20 mouse cellular contexts compared by ENCODE assay signal in genomic region chr10:111163025-111163424, GRCm38 (mm10). TPM values are rescaled to one million over a fixed set of nuclear protein-coding genes. Genes with fewer than 3 reads are reported as not detected.
DNase-seq lines count a peak whose midpoint lies in the region; ATAC-seq and TF ChIP-seq lines count a peak whose summit lies in the region.
"Had no signal": no experiment of that assay in that cellular context is flagged by ENCODE, and none has a peak within 500 bp of the region (broad histone marks: within the 10 kb centered on the region; RNA-seq: fewer than 3 reads in every experiment).

No protein-coding gene starts in this region.

- peaks cover 17% of the 10 kb centered on the region for H3K4me1 ChIP-seq in heart, embryonic 16.5 days (ENCODE audit: control insufficient read depth, insufficient read depth, low read length)
- H3K4me1 ChIP-seq in lung, postnatal 0 days (ENCODE audit: insufficient read depth, low read depth, low read length) = 0 out of 2 replicates have a peak, but pooled peaks cover 5% of the 10 kb centered on the region

- ATAC-seq in heart, embryonic 16.5 days (replicated peaks; ENCODE audit: extremely low read depth, insufficient read depth, low FRiP score) = no peak
- ATAC-seq in lung, postnatal 0 days = no peak
- ATAC-seq: activated CD4-positive, CD25-positive, alpha-beta regulatory T cell, adult 4 months; forebrain, embryonic 16.5 days; Patski had no signal

- 37% methylated on average over 3 of the region's 3 CpGs for WGBS in heart, embryonic 16.5 days
- WGBS in lung, postnatal 0 days = 57% methylated on average over 3 of the region's 3 CpGs

- peak overlapping the region; percentile 97 for H3K27ac ChIP-seq in heart, embryonic 16.5 days (ENCODE audit: low read length)
- peak overlapping the region; percentile 40; the same call in 1 of the 2 replicates for H3K27ac ChIP-seq in lung, postnatal 0 days (ENCODE audit: low read length)
- H3K27ac ChIP-seq: embryonic facial prominence, embryonic 13.5 days; limb, embryonic 12.5 days had no signal

- peak; percentile 25 for DNase-seq in cerebellum, adult 9-10 months
- no peak for DNase-seq in cerebellum, adult 11 months
- no peak for DNase-seq in heart, postnatal 10 days
- no peak for DNase-seq in lung, postnatal 0 days (ENCODE audit: low spot score)
- no peak for DNase-seq in lung, postnatal 25 days (ENCODE audit: low spot score)
- no peak for DNase-seq in urinary bladder, postnatal 25 days (ENCODE audit: low spot score)
- DNase-seq: adrenal gland, postnatal 25 days; cerebellum, adult 9-11 months; heart, postnatal 36 days; kidney, adult 18-20 months; kidney, postnatal 10 days; lung, adult 18-20 months; right cerebral cortex, adult 18-20 months had no signal

- no peaks in the 10 kb centered on the region for H3K27me3 ChIP-seq in heart, embryonic 16.5 days (ENCODE audit: control insufficient read depth, insufficient read depth, low read length)
- H3K27me3 ChIP-seq in lung, postnatal 0 days (replicated peaks; ENCODE audit: insufficient read depth, low read length) = no peaks in the 10 kb centered on the region
- H3K27me3 ChIP-seq in myocyte (ENCODE audit: control insufficient read depth, insufficient read depth, insufficient read length) = no peaks in the 10 kb centered on the region
- H3K27me3 ChIP-seq: embryonic facial prominence, embryonic 13.5 days; limb, embryonic 12.5 days; Patski had no signal

- no peaks in the 10 kb centered on the region for H3K36me3 ChIP-seq in heart, embryonic 16.5 days (ENCODE audit: control insufficient read depth, insufficient read depth)
- H3K36me3 ChIP-seq in lung, postnatal 0 days (ENCODE audit: insufficient read depth, low read length) = no peaks in the 10 kb centered on the region
- H3K36me3 ChIP-seq in myocyte (ENCODE audit: control insufficient read depth, insufficient read depth) = no peaks in the 10 kb centered on the region
- H3K36me3 ChIP-seq: embryonic facial prominence, embryonic 13.5 days; limb, embryonic 12.5 days had no signal

- H3K4me3 ChIP-seq in heart, embryonic 16.5 days (ENCODE audit: low read length) = no peak overlapping the region
- H3K4me3 ChIP-seq in lung, postnatal 0 days (ENCODE audit: low read depth, low read length) = no peak overlapping the region
- no peak overlapping the region for H3K4me3 ChIP-seq in myocyte
- H3K4me3 ChIP-seq: embryonic facial prominence, embryonic 13.5 days; limb, embryonic 12.5 days had no signal

- TF ChIP-seq CTCF in lung, postnatal 0 days (IDR thresholded peaks at IDR 0.05) = no peak

- no peak overlapping the region for H3ac ChIP-seq in myocyte (ENCODE audit: control insufficient read depth, insufficient read length)

- H3K79me2 ChIP-seq in myocyte (ENCODE audit: control insufficient read depth, insufficient read depth) = peaks cover 25% of the 10 kb centered on the region

- H3K4me2 ChIP-seq in heart, embryonic 16.5 days (ENCODE audit: low read depth, low read length) = no peak overlapping the region
- H3K4me2 ChIP-seq in lung, postnatal 0 days (replicated peaks; ENCODE audit: low read depth, low read length) = no peak overlapping the region
- peak overlapping the region; percentile 76 for H3K4me2 ChIP-seq in myocyte (ENCODE audit: low read depth)
- H3K4me2 ChIP-seq: embryonic facial prominence, embryonic 13.5 days; limb, embryonic 12.5 days had no signal

- intact Hi-C loops in heart, postnatal 10 days (cut with DNase I) = loop anchor here (5.0 kb wide), 1 partner anchor 176 kb away; no protein-coding TSS in a partner anchor

- TF ChIP-seq POLR2A in myocyte (IDR thresholded peaks at IDR 0.05; ENCODE audit: insufficient read length, low read depth) = no peak

- no peaks in the 10 kb centered on the region for H3K9me3 ChIP-seq in heart, embryonic 16.5 days (replicated peaks; ENCODE audit: control insufficient read depth, low read length)
- H3K9me3 ChIP-seq in lung, postnatal 0 days (ENCODE audit: low read length) = no peaks in the 10 kb centered on the region
- H3K9me3 ChIP-seq: embryonic facial prominence, embryonic 13.5 days; limb, embryonic 12.5 days had no signal

- TF ChIP-seq EP300 in lung, postnatal 0 days (IDR thresholded peaks at IDR 0.05) = no peak

- H3K9ac ChIP-seq in heart, embryonic 16.5 days (ENCODE audit: low read length) = no peak overlapping the region
- no peak overlapping the region for H3K9ac ChIP-seq in lung, postnatal 0 days (replicated peaks; ENCODE audit: low read depth)
- H3K9ac ChIP-seq: embryonic facial prominence, embryonic 13.5 days; limb, embryonic 12.5 days had no signal

TF ChIP-seq in myocyte, 11 proteins besides CTCF, POLR2A, EP300 and RAD21:
- TF ChIP-seq REST (IDR thresholded peaks at IDR 0.05; ENCODE audit: insufficient read depth, insufficient read length) = no peak
- no peak for TF ChIP-seq USF1 (IDR thresholded peaks at IDR 0.05; ENCODE audit: low read depth)
- no peak for TF ChIP-seq SRF (IDR thresholded peaks at IDR 0.05; ENCODE audit: control insufficient read depth, insufficient read length, low read depth)
- no peak for TF ChIP-seq MAX (IDR thresholded peaks at IDR 0.05; ENCODE audit: low read depth)
- no peak for TF ChIP-seq POLR2AphosphoS2 (IDR thresholded peaks at IDR 0.05; ENCODE audit: insufficient read length, low read depth)
- no peak for TF ChIP-seq TCF12 (IDR thresholded peaks at IDR 0.05; ENCODE audit: insufficient read depth, poor library complexity, severe bottlenecking)
- TF ChIP-seq CEBPB (IDR thresholded peaks at IDR 0.05; ENCODE audit: insufficient read depth, poor library complexity, severe bottlenecking) = no peak
- no peak for TF ChIP-seq TCF3 (IDR thresholded peaks at IDR 0.05; ENCODE audit: insufficient read length, low read depth)
- no peak for TF ChIP-seq MYOD1 (IDR thresholded peaks at IDR 0.05; ENCODE audit: control insufficient read depth in 1 of 3, insufficient read length in 2 of 3, low read depth in 2 of 3)
- TF ChIP-seq MYOG (IDR thresholded peaks at IDR 0.05; ENCODE audit: control insufficient read depth in 1 of 3, insufficient read depth in 1 of 3, insufficient read length in 2 of 3, low read depth in 2 of 3) = no peak
- TF ChIP-seq E2F4 (IDR thresholded peaks at IDR 0.05; ENCODE audit: insufficient read depth) = no peak

RNA-seq across cellular contexts. Expression of gene Osbpl8, which starts 1.5 kb away (rescaled TPM):
- 28.8 and 30.2 TPM in 2 replicates for polyA plus RNA-seq in heart, embryonic 16.5 days (2015; fragmentation: Nextera tagmentation; extraction: Ambion mirVana)
- 10 to 100 TPM; 82.1 to 88.1 TPM for total RNA-seq in heart, postnatal 10 days (2021)
- polyA plus RNA-seq in lung, postnatal 0 days (2015; fragmentation: Nextera tagmentation; extraction: Ambion mirVana) = 12.9 and 14.4 TPM in 2 replicates
- polyA plus RNA-seq in myocyte (2012; fragmentation: generic; extraction: Trizol) = 5.3 TPM
